Mouse (Mus musculus) colon, adult 2 months (tissue): Measurements from ENCODE around the gene Ttpal. TPM values are rescaled to one million over a fixed set of nuclear protein-coding genes. Genes with fewer than 3 reads are reported as not detected.

ENCODE experiments used
- polyA plus RNA-seq: library from polyadenylated mRNA; depleted of rRNA; stranded (reverse); fragments of >200 nt; gene quantifications from 2 replicates; pipeline ENCODE4 v1.2.3, GENCODE M21; 2012; rRNA removed

Gene Ttpal
- 15.5 and 21.1 TPM in 2 replicates for polyA plus RNA-seq

GRCm38 (mm10) chr2:163602101-163602971 lies at the start of gene Ttpal:
Gene Ttpal (plus strand): TSS chr2:163602314.

GRCm38 (mm10) chr2:163644575-163645385 lies 42.7 kb downstream of the Ttpal start, which contains the start of gene Serinc3:
Gene Serinc3 (minus strand): TSS chr2:163645131.

GRCm38 (mm10) chr2:163657975-163658886 lies 56.1 kb downstream of the Ttpal start, which contains the start of gene Pkig:
Gene Pkig (plus strand): TSS chr2:163658386.

Other genes starting within 250 kb of the Ttpal start
- gene Jph2, start 204.3 kb upstream of the Ttpal start, polyA plus RNA-seq: 66.9 and 78.2 TPM in 2 replicates
- 7.3 and 10.6 TPM in 2 replicates for gene Oser1, start 177.6 kb upstream of the Ttpal start, polyA plus RNA-seq
- 3.4 and 3.9 TPM in 2 replicates for gene Gdap1l1, start 163.8 kb upstream of the Ttpal start, polyA plus RNA-seq
- 8.9 and 9.1 TPM in 2 replicates for gene Fitm2, start 129.7 kb upstream of the Ttpal start, polyA plus RNA-seq
- 0.96 and 1.2 TPM in 2 replicates for gene R3hdml, start 110.0 kb upstream of the Ttpal start, polyA plus RNA-seq
- 585 and 658 TPM in 2 replicates for gene Hnf4a, start 95.5 kb upstream of the Ttpal start, polyA plus RNA-seq
- gene Serinc3, start 42.8 kb downstream of the Ttpal start, polyA plus RNA-seq: 179 and 235 TPM in 2 replicates
- 95.9 and 103 TPM in 2 replicates for gene Pkig, start 56.1 kb downstream of the Ttpal start, polyA plus RNA-seq
- 3.3 and 3.9 TPM in 2 replicates for gene Ada, start 147.9 kb downstream of the Ttpal start, polyA plus RNA-seq
- 0.80 and 2.4 TPM in 2 replicates for gene Ccn5, start 218.5 kb downstream of the Ttpal start, polyA plus RNA-seq